Mouse (Mus musculus) right cerebral cortex, postnatal 36 days (tissue): Measurements from ENCODE around the gene Creb3.
"Not testable (repeated sequence)": the region's sequence is repeated elsewhere in the genome, so short reads cannot be mapped to it uniquely, and the experiment has no call there.

ENCODE experiments used
- DNase-seq, 2 experiments: peaks; one replicate each; pipeline ENCODE4 v3.0.0; 2022; ENCODE audit warnings: low spot score in 2 of 2, mixed read lengths in 1 of 2

Creb3 gene

GRCm38 (mm10) chr4:43561997-43562768, at the start of gene Creb3, which contains the start of gene Tln1:
Gene Creb3, plus strand, starts transcription at chr4:43562332.
Gene Tln1, minus strand, starts transcription at chr4:43562691.
- DNase-seq = peak; percentile 96 to 97

DNA sequence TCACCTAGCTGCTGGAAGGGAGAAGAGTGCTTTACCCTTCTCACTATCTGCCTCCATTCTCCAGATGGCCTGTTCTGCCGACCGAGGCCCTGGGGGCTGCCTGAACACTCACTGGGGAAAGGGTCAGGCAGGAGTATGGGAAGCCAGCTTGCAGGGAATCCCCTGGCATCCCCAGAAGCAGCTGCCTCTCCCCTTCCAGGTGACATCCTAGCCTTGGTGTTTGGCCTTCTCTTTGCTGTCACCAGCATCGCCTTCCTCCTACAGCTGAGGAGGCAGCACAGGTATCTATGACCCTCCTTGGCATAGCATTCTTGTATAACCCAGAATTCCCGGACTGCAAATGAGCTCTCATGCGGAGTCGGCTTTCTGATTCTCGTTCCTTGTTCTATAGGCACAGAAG, 49.5 kb upstream of the Creb3 start:
- no peak for DNase-seq

GRCm38 (mm10) chr4:43513300-43513699, 48.8 kb upstream of the Creb3 start:
- DNase-seq = no peak

DNA sequence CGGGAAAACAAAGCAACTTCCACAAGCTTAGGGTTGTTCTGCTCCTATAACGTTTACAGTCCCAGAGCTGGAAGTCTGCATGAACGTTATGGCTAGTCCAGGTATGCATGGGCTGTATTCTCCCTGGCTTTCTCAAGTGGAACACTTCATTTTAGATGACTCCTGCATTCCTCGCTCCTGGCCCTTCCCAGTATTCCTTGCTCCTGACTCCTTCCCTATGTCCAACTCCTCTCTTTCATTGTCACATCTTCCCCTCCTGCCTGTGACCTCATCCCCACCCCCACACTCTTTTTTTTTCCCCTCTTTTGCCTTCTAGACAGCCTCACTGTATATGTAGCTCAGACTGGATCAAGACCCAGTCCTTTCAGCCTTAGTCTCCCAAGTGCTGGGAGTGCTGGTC, 48.3 kb upstream of the Creb3 start:
- no peak for DNase-seq

DNA sequence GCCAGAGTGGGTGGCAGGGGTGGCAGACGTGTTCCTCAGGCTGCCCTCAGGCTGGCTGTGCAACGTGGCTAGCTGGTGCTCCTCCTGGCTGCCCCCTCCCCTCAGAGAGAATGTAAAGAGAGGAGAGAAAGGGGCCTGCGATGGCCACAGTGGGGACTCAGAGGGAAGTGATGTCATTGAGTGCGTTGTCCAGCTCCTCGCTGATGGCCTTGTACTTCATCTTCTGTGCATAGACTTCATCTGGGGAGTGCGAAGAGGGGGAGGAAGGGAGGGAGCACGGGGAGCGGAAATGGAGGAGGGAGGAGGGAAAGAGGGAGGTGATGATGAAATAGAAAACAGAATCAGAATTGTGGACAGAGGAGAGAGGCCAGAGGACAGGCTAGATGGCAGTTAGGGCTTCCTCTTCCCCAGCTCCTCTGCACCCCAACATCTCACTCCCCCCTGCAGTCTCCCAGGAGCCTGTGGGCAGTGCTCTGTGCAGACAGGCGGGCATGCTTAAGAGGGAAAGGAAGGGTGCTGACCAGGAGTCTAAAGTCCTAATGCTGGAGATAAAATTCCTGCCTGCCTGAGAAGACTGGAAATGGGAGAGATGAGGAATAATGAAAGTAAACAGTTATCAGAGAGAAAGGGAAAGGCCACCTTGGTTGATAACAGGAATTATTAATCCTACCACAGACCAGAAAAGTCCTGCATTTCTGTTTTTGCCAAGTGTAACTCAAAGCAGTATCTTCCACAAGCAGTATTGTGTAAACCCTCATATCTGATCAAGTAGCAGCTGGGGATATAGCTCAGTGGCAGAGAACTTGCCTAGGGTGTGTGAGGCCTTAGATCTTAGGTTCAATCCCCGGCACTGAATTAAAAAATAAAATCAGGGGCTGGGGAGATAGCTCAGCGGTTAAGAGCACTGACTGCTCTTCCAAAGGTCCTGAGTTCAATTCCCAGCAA, 46.1 kb upstream of the Creb3 start:
- no peak for DNase-seq

GRCm38 (mm10) chr4:43519551-43519950, 42.6 kb upstream of the Creb3 start:
- no peak for DNase-seq

GRCm38 (mm10) chr4:43519956-43520355, 42.2 kb upstream of the Creb3 start:
- peak; percentile 76 to 77 for DNase-seq

- no peak for DNase-seq
Measured at GRCm38 (mm10) chr4:43527880-43528279, 34.3 kb upstream of the Creb3 start.

GRCm38 (mm10) chr4:43528487-43528886, 33.6 kb upstream of the Creb3 start:
- DNase-seq = no peak

DNA sequence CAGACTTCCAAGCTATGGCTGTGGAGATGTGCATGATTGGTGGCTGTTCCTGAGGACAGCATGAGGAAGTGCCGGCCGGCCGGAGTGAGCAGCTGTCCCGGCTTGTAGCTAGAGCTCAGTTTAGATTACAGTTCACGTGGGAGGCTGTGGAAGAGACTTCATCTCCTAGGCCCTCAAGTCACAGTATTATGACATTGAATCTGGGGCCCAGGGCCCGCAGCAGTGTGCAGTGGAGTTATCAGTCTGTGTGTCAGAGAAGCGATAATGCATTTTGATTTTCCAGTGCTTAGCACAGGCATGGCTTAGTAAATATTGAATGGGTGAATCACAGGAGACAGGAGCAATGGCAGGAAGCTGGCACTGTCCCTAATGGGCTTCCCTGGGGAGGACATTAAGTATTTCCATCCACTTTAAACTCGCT, 32.0 kb upstream of the Creb3 start:
- DNase-seq = no peak

DNA sequence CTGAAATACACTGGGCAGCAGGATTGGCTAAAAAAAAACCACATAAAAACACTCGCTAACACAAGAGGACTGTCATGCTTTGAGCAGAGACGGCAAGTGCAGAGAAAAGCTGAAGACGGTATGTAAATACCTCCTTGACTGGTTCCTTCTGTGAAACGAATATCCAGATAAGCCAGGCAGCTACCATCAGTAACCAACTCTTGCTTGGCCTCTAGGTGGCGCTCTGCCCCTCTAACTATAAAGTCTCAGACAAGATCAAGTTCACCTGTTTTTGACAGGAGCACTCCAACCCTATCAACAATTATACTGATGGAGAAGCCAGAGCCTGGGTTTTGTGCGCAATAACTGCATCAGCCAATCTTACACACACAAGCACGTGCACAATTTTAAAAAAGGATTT, 31.6 kb upstream of the Creb3 start:
- DNase-seq = peak; percentile 56 to 64

DNA sequence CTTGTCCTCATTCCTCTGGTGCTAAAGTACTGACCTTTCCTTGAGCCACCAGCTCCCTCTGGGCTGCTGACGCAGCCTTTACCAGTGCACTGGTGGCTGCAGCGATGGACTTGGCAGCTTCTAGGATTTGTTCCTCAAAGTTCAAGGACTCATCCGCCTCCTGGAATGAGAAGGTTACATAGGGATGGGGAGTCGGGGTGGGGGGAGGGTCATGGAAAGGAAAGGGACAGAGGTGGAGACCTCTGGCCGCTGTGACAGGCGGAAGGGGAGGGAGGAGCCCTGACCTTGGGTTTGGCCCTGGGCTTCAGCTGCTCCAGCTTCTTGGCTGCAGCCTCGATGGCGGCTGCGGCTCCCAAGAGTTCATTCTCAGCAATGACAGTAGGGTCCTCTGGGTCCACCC, 28.9 kb upstream of the Creb3 start:
- no peak for DNase-seq

DNA sequence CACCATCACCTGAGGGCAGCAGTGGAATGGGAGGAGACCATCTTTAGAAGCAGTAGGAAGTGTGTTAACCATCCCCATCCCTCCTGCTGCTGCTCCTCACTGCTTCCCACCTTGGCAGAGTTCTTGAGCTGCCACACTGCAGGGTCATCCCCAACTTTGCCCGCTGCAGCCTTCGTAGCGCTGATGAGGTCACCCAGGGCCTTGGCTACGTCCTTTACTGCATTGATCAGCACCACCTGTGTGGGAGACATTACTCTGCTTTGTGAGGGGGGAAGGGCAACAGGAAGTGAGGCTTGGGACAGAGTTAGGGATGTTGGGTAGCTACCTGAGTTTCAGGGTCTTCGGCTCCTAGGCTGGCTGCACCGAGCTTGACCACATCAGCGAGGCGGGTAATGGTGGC, 26.5 kb upstream of the Creb3 start:
- no peak for DNase-seq

- no peak for DNase-seq
Measured at GRCm38 (mm10) chr4:43536031-43536430, 26.1 kb upstream of the Creb3 start.

GRCm38 (mm10) chr4:43542044-43542443, 20.1 kb upstream of the Creb3 start:
- DNase-seq = no peak

DNA sequence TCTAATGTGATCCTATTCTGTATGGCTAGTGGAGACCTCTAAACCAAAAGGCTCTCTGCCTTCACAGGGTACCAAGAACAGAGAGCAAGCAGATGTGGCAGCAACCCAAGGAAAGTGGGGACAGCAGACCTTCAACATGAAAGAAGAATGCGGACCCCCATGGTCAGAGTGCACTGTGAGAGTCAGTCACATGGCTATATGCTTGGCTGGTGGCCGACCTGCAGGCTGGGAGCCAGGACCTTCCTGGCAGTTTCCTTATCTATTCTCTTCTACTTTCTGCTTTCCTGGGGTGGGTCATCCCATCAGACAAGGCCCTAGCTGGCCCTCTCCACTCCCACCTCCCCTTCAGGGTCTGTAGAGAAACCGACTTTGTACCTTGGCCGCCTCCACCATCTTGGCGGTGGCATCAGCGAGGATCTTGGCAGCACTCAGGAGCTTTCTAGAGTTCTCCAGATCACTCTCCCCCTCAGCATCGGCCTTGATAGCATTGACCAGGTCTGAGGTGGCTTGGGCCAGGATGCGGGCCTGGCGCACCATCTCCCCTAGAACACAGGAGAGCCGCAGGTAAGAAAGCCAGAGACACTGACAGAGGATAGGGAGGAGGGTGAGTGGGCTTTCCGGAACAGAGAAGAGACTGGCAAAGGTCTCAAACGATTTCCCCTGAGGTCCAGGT, 15.6 kb upstream of the Creb3 start:
- DNase-seq = no peak

- DNase-seq = no peak
Measured at GRCm38 (mm10) chr4:43547160-43547559, 15.0 kb upstream of the Creb3 start.

GRCm38 (mm10) chr4:43549055-43549454, 13.1 kb upstream of the Creb3 start:
- no peak for DNase-seq

DNA sequence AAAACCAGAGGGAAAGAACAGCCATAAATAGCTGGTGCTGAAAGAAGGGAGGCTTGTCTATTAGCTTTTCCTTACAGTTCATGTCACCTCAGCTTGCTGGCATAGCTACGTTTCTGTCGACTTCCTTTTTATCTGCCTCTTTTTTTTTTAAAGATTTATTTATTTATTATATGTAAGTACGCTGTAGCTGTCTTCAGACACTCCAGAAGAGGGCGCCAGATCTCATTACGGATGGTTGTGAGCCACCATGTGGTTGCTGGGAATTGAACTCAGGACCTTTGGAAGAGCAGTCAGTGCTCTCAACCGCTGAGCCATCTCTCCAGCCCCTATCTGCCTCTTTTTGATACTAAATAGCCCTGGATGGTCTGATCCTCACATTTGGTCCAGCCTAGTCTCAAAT, 10.3 kb upstream of the Creb3 start:
- not testable (repeated sequence) for DNase-seq

- peak; percentile 57 to 75 for DNase-seq
Measured at GRCm38 (mm10) chr4:43552437-43552836, 9.7 kb upstream of the Creb3 start.

GRCm38 (mm10) chr4:43553891-43554290, 8.2 kb upstream of the Creb3 start:
- no peak for DNase-seq

- no peak for DNase-seq
Measured at GRCm38 (mm10) chr4:43555926-43556325, 6.2 kb upstream of the Creb3 start.
